Mouse (Mus musculus) adrenal gland, adult 8-10 months (tissue): ENCODE measurements around the gene Elavl3. TPM values are rescaled to one million over a fixed set of nuclear protein-coding genes. Genes with fewer than 3 reads are reported as not detected.
A peak's percentile ranks its signal among the peaks of the same experiment; 100 is the strongest.

Experiments used
- DNase-seq: peaks from one replicate; pipeline ENCODE4 v3.0.0; 2022
- total RNA-seq, 4 experiments: library from RNA; stranded (reverse); gene quantifications; 2 replicates each; pipeline ENCODE4 v1.2.4; 2022

Elavl3 gene
- total RNA-seq, 4 experiments from 2014 or later, result 1.8 to 4.6 (median 2.9) TPM

GRCm38 (mm10) chr9:22002194-22003162 lies 49.3 kb downstream of the Elavl3 start, which contains the start of the genes Ccdc151 and Prkcsh:
Gene Ccdc151 (minus strand): TSS chr9:22002634.
Gene Prkcsh (plus strand): TSS chr9:22002806.
- peak; percentile 100 for DNase-seq

- DNase-seq, result no peak
Observed at GRCm38 (mm10) chr9:22001633-22002032, 50.2 kb downstream of the Elavl3 start.

- DNase-seq, result peak; percentile 66
Observed at GRCm38 (mm10) chr9:22000296-22000695, 51.5 kb downstream of the Elavl3 start.

GRCm38 (mm10) chr9:21996178-21996867 lies 55.5 kb downstream of the Elavl3 start:
- DNase-seq, result no peak

- DNase-seq, result no peak
Observed at GRCm38 (mm10) chr9:21992227-21992626, 59.6 kb downstream of the Elavl3 start.

- DNase-seq, result peak; percentile 78
Observed at GRCm38 (mm10) chr9:21989230-21990110, 62.4 kb downstream of the Elavl3 start, which contains the start of gene Rgl3. Gene Rgl3 (minus strand): TSS chr9:21989446.

- no peak for DNase-seq
Observed at GRCm38 (mm10) chr9:21988421-21989101, 63.3 kb downstream of the Elavl3 start.

- DNase-seq, result peak; percentile 50
Observed at GRCm38 (mm10) chr9:21987592-21988342, 64.1 kb downstream of the Elavl3 start.

GRCm38 (mm10) chr9:21983911-21984310 lies 67.9 kb downstream of the Elavl3 start:
- DNase-seq, result no peak

GRCm38 (mm10) chr9:21978398-21979128 lies 73.3 kb downstream of the Elavl3 start:
- no peak for DNase-seq

GRCm38 (mm10) chr9:21977972-21978371 lies 73.9 kb downstream of the Elavl3 start:
- DNase-seq, result no peak

- no peak for DNase-seq
Observed at GRCm38 (mm10) chr9:21977331-21977730, 74.5 kb downstream of the Elavl3 start.

- DNase-seq, result no peak
Observed at GRCm38 (mm10) chr9:21976626-21977175, 75.1 kb downstream of the Elavl3 start.

- no peak for DNase-seq
Observed at GRCm38 (mm10) chr9:21969304-21969703, 82.5 kb downstream of the Elavl3 start.

GRCm38 (mm10) chr9:21968883-21969282 lies 82.9 kb downstream of the Elavl3 start:
- no peak for DNase-seq
